Mouse (Mus musculus): ENCODE data around the gene Vapb.
"Not testable (repeated sequence)": the region's sequence is repeated elsewhere in the genome, so short reads cannot be mapped to it uniquely, and the experiment has no call there.

The Vapb gene

DNA sequence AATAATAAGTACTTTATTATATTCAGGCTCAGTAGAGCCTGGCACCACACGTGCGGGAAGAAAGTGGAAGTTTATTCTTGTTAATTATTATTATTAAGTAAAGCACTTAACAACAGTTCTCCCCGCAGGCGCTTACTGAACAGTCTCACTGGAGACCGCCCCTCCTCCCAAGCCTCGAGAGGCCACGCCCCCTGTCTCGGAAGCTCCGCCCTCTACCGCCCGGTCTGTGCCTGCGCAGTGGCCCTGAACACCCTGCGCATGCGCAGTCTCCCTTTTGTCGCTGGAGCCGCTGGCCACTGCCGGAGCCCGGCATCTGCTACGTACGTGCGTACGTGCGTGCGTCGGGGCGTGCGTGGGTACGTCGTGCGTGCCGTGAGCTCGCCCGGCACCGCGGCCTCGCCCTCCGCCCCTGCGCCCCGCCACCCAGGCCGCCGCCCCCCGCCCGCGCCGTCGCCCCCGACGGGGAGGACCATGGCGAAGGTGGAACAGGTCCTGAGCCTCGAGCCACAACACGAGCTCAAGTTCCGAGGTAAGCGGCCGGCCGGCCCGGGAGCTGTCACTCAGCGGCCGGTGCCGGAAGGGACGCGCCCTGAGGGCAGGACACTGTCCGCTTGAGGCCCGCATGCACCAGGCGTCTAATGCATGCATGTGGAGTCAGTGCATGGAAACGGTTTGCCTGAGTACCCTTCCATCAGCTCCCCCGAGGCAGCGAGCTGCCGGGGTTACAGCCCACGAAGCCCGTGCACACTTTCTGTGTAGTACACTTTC is at the start of gene Vapb:
Gene Vapb (plus strand): TSS at position 290 of the 768 bp plus-strand sequence.
- DNase-seq: peak; percentile 100

DNA sequence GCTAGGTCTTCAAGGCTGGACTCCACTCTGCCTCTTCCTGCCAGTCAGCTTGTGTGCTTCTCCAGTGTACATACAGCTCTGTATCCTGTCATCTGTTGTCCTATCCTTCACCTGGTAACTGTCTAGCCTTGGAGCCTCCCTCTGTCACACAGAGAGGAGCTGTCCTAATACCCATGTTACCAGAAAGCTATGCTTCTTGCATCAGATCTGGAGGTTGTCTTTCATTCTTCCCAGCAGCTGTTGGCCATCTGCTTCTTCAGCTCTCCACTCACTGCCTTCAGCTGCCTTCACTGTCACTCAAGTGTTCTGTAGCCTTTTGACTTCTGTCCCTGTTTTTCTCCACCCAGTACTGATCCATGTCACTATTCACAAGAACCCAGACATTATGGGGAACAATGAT is 47.5 kb upstream of the Vapb start:
- DNase-seq: no peak

DNA sequence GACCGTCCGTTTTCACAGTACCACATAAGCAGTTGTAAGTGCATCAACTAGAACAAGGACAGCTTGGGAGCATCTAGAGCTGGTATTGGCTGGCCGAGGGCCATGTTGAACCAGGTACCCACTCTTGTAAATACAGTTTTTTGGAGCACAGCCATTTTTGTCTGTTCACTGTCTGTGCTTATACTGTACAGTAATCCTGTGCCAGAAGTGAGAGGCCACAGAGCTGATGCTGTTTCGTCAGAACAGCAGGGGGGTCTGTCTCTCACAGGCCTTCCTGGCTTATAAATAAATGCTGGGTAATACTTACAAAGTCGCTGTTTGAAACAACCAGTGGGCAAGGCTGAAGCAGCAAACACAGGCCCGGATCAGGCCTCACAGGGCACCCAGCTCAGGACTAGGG is 45.6 kb upstream of the Vapb start:
- DNase-seq: no peak

DNA sequence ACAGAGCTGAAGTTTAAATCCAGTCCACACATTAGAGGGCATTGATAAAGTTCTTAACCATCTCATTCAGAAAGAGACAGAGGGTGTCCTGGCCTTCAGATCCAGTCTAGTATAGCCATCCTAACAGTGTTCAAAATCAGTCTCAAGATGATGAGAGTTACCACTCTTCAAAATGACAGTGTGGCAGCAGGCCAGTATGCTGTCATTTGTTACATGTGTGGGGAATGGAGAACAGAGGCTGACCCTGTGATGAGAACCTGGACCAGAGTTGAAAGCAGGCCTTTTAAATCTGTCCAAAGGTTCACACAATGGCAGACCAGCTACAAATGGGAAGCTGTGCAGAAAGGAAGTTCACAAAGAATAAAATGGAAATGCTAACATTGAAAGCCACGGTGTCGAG is 44.6 kb upstream of the Vapb start:
- DNase-seq: no peak

DNA sequence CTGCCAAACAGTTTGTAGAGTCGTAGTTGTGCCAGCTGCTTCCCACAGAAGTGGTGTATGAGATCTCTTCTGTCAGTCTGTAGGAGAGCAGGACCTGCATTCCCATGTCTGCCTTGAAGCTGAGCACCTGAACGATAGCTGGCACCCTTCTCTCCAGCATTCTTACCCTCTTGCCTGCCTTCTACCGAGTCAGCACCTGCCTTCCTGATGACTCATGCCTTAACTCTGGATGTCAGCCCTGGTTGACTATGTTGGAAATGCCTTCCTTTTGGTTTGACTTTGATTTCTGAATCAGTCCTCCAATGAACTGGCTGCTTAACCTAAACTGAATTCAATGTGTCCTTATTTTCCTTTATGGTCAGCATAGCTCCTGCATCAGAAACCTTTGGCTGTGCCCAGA is 38.5 kb upstream of the Vapb start:
- DNase-seq: no peak

DNA sequence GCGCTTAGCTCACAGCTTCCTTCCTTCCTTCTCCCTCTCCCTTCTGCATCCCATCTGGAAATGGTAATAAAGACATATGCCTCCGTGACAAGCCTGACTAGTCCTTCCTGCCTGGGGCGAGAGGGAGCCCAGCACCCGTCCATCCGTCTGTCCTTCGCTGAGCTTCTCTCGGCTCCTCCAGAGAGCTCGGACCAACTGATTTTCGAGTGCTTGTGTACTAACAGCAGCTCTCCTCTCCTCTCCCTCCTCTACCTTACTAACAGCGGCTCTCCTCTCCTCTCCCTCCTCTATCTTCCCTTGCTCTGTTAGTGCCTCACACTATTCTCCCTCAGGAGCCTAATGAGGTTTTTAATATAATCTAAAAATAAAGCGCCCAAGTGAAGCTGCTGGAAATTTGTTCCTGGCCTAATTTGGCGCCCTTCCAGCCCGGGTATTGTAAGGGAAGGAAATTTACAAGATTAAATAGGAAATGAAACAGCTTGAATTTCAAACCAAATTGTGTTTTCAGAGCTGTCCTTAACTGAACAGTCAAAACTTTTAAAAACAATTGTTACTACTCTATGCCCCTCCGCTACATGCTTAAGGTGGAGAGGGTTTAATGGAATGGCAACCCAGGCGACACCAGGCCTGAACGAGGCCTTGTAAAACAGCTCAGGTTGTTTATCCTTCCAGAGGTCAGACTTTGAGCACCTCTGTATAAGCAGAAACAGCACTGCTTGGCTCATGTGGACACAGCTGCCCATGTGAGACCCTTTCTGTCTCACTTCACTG is 35.0 kb upstream of the Vapb start:
- no peak for DNase-seq

DNA sequence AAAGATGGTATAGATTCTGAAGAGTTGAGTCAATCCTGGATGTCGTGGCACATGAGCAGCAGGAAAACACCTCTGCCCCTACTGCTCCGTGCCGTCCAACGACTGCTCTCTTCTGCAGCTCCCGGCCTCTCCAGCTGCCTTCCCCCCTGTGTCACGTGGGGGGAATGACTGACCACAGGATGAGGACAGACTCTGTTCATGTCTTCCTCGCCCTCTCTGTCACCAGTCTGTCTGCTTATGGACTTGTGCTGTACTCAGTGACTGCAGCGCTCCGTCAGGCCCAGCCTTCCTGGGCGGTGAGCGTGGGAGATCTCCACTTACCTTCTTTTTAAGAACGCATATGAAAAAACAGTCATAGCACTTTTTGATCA is 34.5 kb upstream of the Vapb start:
- no peak for DNase-seq

DNA sequence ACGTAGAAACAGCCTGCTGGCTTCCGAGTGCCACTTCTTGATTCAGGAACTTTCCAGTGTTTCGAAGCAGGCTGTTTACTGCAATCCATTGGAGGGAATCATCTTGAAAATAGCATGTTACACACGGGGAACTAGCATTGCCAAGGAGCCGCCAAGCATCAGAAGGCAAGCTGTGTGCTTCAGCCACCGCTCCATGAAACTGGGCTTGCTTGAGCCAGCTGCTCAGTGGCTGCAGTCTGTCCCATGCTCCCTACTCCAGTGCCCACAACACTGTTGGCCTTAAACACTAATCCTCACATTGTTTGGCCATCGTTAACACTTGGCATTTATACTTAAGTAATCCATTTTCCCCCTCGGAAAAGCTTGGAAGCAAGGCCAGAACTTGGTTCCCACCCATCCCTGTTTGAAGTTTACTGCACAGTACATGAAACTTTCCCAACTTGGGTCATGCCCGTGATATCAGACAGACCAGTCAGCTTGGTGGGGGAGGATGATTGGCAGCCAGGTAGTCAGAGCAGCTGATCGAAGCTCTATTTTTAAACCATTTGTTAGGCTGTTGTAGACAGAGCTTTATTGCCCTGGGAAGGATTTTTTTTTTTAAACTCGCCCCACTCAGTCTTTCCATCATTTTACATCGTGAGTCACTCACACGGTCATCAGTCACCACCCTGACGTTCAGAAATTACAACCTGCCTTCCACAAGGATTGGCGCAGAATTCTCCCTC is 31.3 kb upstream of the Vapb start:
- no peak for DNase-seq

DNA sequence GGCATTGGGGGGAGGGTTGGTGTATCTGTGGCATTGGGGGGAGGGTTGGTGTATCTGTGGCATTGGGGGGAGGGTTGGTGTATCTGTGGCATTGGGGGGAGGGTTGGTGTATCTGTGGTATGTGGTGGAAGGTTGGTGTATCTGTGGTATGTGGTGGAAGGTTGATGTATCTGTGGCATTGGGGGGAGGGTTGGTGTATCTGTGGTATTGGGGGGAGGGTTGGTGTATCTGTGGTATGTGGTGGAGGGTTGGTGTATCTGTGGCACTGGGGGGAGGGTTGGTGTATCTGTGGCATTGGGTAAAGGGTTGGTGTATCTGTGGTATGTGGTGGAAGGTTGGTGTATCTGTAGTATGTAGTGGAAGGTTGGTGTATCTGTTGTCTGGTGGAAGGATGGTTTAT is 29.7 kb upstream of the Vapb start:
- not testable (repeated sequence) for DNase-seq

DNA sequence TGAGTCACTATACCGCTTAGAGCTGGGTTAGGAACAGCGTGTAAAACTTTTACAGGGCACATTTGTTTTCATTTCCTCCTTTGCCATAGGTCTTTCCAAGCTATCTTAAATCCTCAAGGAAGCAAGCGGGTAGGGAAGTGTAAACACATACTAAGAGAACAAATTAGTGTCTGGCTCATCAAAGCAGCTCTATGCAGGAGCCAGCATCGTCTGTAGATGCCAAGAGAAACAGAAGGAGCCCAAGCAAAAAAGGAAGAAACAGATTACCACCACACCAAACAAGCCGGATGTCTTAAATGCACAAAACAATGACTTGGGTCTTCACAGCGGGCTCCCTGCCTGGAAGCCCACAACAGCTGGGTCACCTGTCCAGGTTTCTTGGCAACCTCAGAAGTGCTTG is 27.1 kb upstream of the Vapb start:
- DNase-seq: no peak

DNA sequence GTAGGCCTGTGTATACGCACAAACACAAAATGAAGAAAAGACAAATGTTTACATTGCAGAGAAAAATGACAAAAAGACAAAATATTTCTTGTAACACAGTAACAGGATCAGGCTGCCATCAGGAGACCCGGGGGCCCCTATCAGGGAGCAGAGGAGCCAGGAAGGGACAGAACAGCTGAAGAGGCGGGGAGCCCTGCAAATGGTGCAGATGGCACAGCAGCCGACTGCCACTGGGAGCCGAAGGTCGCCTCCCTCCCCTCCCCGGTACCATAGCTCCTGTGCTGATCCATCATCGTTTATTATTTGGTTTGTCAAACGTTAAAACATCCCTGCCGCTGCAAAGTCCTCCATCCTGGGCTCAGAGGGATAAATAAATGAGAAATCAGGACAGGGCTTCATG is 24.7 kb upstream of the Vapb start:
- no peak for DNase-seq

DNA sequence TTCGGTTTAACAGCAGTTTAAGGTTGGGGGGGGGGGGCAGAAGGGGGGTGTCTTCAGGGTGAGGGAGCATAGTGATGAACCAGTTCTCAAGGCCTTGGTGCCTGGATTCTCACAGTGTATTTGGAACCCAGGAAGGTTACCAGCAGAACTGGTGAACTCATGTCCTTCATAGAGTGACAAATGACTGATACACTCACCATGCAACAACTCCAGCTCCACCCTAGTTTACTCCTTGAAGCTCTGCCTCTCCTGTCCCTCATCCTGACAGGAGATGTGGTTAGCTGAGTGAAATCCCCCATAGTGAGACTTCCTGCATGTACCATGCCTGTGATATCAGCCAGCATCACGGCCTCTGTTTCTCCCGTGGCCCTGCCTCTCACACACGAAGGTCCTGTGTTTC is 24.1 kb upstream of the Vapb start:
- DNase-seq: no peak

DNA sequence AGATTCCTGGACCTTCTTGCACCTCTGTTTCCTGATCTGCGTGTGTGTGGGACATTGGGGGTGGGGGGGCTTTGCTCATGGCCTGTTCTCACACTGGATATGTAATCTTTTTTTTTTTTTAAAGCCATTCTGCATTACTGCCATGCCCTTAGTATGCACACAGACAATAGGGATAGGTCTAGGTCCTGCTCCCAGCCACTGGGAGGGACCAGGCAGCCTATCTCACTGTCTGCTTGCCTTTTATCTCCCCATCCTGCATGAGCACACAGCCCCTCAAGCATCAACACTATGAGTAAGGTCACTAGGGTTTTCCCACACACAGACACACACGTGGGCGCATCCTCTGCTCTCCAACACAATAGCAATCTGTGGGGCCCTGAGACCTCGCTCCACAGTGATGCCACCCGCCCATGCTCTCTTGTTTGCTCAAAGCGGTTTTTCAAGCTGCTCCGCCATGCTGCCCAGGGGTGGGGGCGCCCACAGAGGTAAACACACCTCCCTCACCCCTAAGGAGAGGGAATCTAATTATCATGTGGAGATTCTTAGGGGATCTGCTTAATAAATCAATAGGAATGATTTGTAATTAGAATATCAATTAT is 22.6 kb upstream of the Vapb start:
- DNase-seq: no peak

DNA sequence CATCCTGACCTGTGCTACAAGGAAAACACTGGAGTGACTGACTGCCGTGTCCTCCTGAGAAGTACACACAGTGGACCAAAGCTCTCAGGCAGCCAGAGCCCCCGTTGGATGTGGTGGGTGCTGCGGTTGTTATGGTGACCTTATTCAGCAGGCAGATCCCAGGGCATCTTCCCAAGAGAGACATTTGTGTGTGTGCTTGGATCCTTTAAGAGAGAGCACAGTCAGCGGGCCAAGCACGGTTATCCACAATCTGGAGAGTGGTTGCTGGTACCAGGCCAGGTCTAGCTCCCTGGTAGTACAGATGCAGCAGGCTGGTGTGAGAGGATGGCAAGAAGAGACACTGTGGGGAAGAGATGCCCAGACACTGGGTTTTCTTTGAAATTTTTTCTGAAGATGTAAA is 20.3 kb upstream of the Vapb start:
- no peak for DNase-seq

DNA sequence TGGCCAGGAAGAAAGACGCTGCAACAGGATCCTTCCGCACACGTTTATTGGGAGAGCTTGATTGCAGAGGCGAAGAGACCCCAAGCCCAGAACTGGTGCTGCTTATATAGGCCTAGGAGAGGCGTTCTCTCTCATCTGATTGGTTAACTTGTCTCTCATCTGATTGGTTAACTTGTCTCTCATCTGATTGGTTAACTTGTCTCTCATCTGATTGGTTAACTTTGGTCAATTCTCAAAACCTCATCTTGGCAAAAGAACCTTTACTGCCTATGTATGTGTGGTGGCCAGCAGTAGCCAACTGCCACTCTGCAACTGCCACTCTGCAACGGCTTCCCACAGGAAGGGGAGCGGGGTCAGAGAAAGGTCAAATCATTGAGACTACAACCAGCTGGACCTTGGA is 18.2 kb upstream of the Vapb start, which contains the start of gene 1700010B08Rik:
Gene 1700010B08Rik (plus strand): TSS at position 301 of the 400 bp plus-strand sequence.
- DNase-seq: not testable (repeated sequence)

DNA sequence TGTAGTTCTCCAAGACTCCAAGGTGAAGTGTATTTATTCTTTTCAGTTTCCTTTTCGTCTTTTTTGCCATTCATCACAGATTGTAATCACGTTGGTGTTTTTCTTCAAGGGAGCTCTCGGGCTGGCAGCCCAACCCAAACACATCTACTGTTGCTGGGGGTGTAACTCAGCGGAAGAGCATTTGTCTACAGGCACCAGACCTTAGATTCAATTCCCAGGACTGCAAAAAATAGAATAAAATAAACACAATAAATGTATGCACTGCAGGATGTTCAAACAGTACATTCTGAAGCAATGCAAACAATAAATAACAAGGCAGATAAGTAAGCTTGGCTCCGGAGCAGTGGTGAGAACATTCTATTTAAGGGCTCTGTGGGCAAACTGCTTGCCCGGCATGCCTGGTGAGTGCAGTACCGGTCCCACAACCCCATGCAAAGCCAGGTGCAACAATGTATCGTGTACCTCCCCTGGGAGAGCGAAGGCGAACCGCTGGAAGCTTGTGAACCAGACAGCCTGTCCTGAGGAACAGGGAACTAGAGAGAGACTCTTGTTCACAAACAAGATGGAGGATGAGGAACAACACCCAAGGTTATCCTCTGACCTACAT is 15.0 kb upstream of the Vapb start:
- no peak for DNase-seq

DNA sequence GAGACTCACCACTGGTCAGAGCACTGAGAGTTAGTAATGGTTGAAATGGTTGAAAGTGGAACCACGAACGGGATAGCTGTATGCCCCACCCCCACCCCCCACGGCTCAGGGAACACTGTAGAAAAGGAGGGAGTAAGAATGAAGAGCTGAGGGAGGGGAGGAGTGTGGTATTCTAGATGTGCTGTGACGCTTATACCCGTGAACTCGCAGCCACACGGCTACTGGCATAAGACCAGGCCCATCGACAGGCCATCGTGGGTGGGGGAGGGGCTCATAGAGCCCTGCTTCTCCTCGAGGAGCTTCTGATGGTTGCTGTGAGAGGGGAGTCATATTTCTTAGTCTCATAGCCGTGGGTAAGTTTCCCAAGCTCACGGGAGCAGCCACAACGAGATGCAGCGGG is 12.9 kb upstream of the Vapb start:
- DNase-seq: no peak

DNA sequence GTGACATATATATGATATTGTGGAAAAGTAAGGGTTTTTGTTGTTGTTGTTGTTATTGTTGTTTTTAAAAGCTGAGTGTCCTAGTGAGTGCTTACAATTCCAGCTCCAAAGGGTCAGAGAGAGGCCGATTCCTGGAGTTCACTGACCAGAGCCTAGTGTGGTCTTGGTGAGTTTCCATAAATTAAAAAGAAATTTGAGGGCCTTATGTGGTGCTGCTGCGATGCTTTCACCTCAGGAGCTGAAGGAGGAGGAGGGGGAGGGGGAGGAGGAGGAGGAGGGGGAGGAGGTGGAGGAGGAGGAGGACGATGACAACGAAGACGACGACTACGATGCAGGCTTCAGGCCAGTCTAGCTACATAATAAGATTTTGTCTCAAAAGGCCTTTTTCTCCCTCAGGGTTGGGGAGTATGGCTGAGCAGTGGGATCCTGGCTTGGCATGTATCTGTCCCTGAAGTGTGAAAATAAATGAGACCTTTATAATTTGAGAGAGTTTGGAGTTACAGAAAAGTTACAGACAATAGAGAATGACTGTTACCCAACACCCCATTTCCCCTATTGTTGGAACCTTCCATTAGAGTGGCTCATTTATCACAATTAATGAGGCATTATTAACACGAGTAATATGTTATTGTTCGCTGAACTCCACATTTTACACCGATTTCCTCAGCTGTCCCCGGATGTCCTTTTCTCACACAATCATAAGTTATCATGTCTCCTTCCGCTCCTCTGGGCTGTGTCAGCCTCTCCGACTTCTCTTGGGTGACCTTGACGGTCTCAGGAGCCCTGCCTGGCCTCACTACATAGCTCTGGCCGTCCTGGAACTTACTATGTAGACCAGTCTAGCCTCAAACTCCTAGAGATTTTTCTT is 12.1 kb upstream of the Vapb start:
- DNase-seq: no peak

DNA sequence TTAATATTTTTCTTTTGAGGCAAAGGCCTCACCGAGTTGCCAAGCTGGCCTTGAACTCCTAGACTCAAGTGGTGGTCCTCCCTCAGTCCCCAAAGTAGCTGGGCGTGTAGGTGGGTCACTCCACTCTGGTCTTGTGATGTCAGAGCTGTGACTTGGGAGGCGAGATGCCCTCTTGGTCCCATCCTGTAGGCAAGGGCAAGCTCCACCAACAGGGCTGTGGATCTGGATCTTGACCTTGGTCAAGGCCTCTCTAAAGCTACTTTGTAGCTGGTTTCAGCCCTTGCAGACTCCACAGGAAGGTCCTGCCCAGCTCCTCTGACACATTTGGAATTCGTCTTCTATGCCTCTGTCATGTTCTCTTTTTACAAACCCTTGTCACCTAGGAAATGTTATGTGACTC is 11.5 kb upstream of the Vapb start:
- DNase-seq: no peak

DNA sequence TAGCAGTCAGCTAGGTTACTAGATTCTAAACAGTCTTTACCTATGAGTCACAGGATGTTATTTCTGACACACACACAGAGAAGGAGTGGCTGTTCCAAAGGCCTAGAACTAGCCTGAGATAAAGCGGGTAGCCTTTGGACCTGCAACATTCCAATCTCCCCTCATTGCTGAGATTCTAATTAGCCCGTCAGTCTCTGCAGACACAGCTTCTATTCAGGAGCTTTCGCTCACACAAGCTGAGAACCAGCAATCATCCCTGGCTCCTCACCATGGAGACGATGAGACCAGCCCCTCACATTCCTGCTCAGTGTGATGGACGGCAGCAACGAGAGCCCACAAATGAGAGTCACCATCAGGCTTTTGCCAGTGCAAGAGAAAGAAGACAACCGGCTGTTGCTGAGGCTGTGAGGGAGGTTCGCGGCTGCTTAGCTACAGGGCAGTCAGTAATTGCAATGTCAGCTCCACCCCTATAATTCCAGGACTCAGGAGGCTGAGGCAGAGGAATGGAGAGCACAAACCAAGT is 6.8 kb upstream of the Vapb start:
- no peak for DNase-seq

DNA sequence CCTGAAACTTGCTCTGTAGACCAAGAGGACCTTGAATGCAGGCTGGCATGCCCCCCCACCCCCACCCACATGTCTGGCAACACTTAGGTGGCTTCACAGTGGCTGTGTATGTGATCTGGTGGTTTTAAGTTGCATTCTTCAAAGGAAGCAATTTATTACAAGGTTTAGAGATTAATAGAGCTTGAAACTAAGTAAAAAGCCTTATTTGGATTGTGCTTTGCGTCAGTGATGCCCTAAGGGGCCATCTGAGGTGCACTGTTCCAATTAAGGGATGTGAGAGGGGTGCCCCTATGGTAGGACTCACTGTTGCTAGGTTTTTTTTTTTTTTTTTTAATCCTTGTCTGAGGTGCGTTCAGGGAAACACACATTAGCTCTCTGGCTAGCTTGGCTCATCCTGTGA is 2.9 kb upstream of the Vapb start:
- DNase-seq: no peak

DNA sequence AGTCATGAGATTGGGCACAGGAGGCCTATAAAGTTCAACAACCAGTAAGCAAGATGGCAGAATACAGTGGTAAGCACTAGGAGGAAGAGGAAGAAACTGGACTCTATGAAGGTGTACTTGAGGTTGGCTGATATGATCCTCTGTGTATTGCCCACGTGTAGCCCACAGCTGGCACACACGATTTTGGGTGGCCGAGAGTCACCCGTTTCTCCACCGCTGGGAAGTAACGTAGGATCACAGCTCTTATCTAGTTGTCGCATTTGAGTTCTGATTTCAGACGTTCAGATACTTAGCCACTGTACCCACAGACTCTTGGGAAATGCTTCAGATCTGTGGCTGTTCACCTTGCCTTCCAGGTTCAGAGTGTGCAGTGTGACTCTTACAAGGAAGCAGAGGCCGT is 921 bp downstream of the Vapb start:
- no peak for DNase-seq

All from heart, adult 11 months (tissue).